Mouse (Mus musculus) layer of hippocampus, postnatal 14 days (tissue): ENCODE data around the gene Tmc8. TPM values are rescaled to one million over a fixed set of nuclear protein-coding genes. Genes with fewer than 3 reads are reported as not detected.
"Not testable (repeated sequence)": the region's sequence is repeated elsewhere in the genome, so short reads cannot be mapped to it uniquely, and the experiment has no call there.

Source experiments
- DNase-seq, 2 experiments: peaks; one replicate each; pipeline ENCODE4 v3.0.0; 2021 to 2022; ENCODE audit warnings: low spot score in 2 of 2, mixed read lengths in 1 of 2
- total RNA-seq, 2 experiments: library from RNA; stranded (reverse); gene quantifications; 2 replicates each; pipeline ENCODE4 v1.2.3; 2021

Gene Tmc8
- total RNA-seq, 2 experiments from 2014 or later, result 0.88 to 1.6 TPM

- DNase-seq, result no peak
Observed at GRCm38 (mm10) chr11:117794035-117794551, 12.2 kb downstream of the Tmc8 start.

- DNase-seq, result no peak
Observed at GRCm38 (mm10) chr11:117796954-117797353, 15.1 kb downstream of the Tmc8 start.

GRCm38 (mm10) chr11:117797511-117798159, 15.8 kb downstream of the Tmc8 start, which contains the start of gene 6030468B19Rik:
Gene 6030468B19Rik (plus strand): TSS chr11:117797660.
- DNase-seq, result no peak

GRCm38 (mm10) chr11:117798160-117798541, 16.3 kb downstream of the Tmc8 start:
- no peak for DNase-seq

GRCm38 (mm10) chr11:117799174-117799573, 17.3 kb downstream of the Tmc8 start:
- no peak for DNase-seq

- no peak for DNase-seq
Observed at GRCm38 (mm10) chr11:117800038-117800437, 18.2 kb downstream of the Tmc8 start.

DNA sequence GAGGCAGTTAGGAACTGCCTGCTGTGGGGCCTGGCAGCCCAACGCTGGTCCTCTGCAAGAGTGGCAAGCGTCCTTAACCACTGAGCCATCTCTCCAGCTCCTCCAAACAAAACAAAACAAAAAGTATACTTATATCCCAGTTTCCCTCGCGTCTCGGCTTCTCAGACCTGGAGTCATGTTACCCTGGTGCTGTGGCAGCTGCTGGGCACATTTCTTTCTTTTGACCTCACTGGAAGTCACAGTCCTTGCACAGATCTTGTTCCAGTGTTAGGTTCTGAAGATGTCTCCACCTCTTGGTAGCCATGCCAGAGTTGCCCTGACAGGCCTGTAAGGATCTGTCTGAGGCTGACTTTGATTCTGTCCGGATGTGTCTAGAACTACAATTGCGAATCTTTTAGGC, 19.8 kb downstream of the Tmc8 start:
- no peak for DNase-seq

DNA sequence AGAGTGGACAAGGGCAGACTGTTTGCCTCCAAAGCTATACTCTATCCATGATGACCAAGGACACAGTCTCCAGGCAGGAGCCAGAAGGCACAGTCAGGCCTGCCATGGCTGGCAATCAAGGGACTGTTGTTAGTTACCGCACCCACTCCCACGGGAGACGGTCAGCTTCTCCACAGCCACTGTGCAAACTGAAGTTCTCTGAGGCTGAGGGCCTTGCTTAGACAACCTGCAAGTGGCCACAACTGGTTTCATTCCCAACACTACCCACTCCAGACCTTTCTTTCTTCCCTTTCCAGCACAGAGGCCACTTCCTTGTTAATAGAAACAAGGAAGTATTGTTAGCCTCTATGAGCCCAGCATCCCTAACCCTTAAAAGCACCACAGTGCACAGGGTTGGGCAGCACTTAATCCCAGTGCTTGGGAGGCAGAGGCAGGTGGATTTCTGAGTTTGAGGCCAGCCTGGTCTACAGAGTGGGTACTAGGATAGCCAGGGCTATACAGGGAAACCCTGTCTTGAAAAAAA, 21.4 kb downstream of the Tmc8 start:
- no peak for DNase-seq

GRCm38 (mm10) chr11:117806781-117807180, 24.9 kb downstream of the Tmc8 start:
- DNase-seq, result no peak

DNA sequence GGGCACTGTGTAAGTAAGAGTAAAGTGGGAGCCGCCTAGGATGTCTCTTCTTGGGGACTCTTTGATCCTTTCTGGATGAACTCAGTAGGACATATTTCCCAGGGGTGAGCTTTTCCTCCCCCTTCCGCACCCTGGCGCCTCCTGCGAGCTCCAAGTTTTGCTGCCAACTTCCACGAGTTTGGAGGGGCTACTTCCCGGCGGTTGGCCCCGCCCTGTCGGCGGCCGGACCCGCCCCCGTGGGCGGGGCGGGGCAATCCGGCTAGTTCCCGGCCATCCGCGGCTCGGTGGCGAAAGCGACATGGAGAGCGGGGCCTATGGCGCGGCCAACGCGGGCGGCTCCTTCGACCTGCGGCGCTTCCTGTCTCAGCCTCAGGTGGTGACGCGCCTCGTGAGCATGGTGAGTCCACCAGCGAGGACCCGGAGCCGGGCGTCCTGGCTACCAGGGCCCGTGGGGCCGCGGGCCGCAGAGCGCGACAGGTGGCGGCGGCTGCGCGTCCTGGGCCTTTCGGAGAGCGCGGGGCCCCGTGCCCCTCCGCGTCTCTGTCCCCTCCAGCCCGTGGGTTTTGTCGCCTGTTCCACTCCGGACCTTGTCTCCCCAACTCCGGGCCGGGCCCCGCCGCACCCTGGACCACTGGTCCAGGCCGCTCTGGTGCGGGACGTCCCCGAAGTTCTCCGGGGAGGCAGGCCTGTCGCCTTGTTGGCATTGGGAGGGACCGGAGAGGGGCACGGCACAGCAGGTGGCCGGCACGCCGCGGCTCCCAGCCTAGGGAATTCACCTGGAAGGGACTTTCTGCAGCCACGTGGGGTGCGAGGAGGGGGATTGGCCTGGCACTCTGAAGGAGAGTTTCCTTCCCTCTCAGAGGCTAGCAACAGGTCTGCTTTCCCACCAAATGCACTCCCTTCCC, 27.8 kb downstream of the Tmc8 start, which contains the start of the genes Gm20708 and Syngr2:
Gene Gm20708, plus strand, starts transcription at position 262 of the 905 bp plus-strand sequence.
Gene Syngr2, plus strand, starts transcription at position 262 of the 905 bp plus-strand sequence.
- DNase-seq, result peak in 1 of 2 experiments; percentile 39

DNA sequence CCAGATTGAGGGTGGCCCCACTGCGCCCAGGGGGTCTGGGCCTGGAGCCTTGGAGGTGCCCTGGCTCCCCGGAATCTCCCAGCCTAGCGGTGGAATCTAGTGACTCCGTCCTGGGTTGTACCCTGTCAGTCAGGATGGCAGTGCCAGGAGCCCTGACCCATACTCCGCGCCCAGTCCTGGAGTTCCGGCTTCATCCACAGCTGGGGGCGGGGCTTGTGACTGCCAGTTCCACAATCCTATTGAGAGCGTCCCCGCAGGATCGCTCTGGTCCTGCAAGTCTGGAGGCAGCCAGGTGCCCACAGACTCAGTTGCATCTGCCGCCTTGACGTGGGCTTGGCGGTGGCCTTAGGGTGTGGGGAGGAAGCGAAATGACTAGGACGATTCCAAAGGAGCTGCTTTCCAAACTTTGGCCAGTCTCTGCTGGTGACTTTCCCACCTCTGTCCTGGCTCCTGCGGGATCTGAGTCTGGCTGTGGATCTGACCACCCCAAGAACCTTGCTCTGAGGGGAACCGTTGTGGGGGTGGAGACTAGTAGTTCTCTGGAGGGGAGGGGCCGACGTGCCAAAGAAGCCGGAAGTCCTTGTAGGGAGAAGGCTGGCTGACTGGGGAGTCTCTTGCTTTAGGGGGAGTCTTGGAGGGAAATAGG, 28.6 kb downstream of the Tmc8 start:
- DNase-seq, result peak; percentile 56 to 64

DNA sequence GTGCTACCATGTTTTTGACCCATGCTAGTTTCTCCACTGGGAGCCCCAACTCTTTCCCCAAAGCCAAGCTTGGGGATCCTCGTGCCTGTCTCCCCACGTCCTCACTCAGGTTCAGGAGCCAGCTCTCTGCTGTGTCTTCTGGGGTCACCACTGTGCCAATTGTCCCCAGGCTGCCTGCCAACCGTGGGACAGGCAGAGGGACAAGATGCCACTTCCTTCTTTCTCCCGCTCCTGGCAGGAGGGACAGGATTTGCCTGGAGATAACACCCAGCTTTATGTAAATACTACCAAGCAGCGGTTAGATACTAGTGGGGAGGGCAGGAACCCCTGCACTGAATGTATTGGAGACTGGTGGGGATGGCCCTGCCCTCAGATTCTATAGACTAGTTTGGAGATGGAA, 32.0 kb downstream of the Tmc8 start:
- DNase-seq, result no peak

- no peak for DNase-seq
Observed at GRCm38 (mm10) chr11:117814704-117815366, 33.0 kb downstream of the Tmc8 start.

DNA sequence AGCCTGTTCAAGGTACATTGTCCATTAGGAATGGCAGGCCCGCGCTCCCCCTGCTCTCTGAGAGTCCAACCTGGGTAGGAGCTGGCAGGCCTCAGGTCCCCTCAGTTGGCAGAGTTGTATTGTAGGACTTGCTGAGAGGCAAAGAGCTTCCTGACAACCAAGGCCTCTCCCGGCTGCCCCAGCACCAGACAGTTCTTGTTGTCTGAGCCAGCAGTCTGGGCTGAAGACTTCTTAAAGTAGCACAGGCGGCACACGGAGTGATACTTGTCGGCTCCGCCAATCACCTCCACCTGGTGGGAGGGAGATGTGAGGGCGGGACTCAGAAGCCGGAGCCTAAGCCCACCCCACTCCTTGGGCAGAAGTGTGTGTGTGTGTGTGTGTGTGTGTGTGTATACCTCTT, 34.0 kb downstream of the Tmc8 start:
- not testable (repeated sequence) for DNase-seq

DNA sequence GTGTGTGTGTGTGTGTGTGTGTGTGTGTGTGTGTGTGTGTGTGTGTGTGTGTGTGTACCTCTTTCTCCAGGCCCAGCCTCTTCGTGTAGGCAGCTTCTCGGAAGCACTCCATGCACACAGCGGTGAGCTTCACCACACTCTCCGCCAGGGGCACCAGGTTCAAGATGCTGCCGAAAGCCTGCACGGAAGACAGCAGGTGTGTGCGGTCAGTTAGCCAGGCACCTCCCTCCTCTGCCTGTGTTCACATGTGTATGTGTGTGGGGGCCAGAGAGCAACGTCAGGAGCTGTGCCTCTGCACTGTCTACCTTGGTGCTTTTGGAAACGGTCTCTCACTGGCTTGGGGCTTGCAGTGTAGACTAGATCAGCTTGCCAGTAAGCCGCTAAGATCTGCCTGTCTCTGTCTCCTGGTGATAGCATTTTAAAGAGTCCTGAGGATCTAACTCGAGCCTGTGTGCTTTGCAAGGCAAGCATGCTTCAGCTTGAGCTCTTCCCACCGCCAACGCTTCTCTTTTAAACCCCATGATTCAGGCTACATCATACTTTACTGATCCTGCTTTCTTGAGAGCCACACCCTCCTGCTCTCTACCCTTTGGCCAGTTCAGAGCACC, 34.6 kb downstream of the Tmc8 start:
- DNase-seq, result no peak

DNA sequence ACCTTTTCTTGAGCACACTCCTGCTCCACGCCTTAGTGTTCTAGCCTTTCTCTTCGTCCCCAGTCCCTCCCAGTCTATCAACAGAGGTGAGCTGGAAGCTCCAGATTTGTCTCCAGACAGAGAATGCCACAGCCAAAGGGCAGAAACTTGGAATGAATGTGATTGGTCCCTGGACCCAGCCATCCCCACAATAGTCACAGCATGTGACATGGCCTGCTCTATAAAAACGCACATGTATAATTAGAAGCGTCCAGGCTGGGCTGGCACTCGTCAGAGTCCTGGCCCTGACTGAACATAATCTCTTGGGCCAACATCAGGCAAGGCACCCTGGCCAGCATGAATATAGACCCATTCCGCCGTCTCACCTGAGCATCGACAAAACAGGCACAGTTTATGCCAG, 37.2 kb downstream of the Tmc8 start:
- DNase-seq, result no peak

DNA sequence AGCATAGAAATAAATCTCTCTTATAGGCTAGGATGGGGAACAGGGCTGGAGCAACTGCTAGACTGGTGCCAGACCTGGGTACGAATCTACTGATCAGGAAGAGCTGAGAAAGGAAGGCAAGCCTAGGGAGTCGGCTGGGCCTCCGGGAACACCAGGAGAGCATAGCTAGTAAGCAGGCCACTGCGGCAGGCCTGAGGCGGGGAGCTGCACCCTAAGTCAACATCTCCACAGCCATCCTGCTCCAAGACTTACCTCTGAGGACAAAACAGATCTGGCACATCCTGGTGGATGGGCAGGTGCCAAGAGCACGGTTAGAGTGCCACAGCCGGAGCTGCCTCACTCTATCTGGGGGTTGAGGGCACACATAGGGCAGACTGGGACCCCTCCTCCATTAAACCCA, 38.3 kb downstream of the Tmc8 start:
- DNase-seq, result no peak

GRCm38 (mm10) chr11:117821868-117822267, 40.0 kb downstream of the Tmc8 start:
- DNase-seq, result no peak

GRCm38 (mm10) chr11:117822728-117823241, 40.9 kb downstream of the Tmc8 start:
- no peak for DNase-seq

- no peak for DNase-seq
Observed at GRCm38 (mm10) chr11:117823411-117823810, 41.5 kb downstream of the Tmc8 start.
